Mouse (Mus musculus): ENCODE measurements around the gene Dnajb1. TPM values are rescaled to one million over a fixed set of nuclear protein-coding genes. Genes with fewer than 3 reads are reported as not detected.

Gene Dnajb1
- total and polyA plus RNA-seq, 2 experiments from 2014 or later = 41.2 to 65.1 TPM

GRCm38 (mm10) chr8:83587644-83588043 lies 20.3 kb upstream of the Dnajb1 start:
- DNase-seq = no peak
- Histone ChIP-seq H3K36me3 (ENCODE audit: insufficient read depth) (peaks cover 6% of the 10 kb centered on the region), H3K27me3 (ENCODE audit: insufficient read depth, low read length) (no peaks in the 10 kb centered on the region), H3K4me3 (ENCODE audit: low read depth, low read length) (no peak overlapping the region), H3K27ac (ENCODE audit: low read depth, low read length) (no peak overlapping the region), H3K9me3 (ENCODE audit: low read length) (no peaks in the 10 kb centered on the region), H3K4me2 (ENCODE audit: low read depth) (no peak overlapping the region), H3K4me1 (ENCODE audit: insufficient read depth) (peaks cover 9% of the 10 kb centered on the region), H3K9ac (no peak overlapping the region)
- no peak for ATAC-seq
- WGBS = 90% methylated on average over 6 of the region's 6 CpGs
- TF ChIP-seq CTCF (IDR thresholded peaks at IDR 0.05; ENCODE audit: low read depth) = no peak

DNA sequence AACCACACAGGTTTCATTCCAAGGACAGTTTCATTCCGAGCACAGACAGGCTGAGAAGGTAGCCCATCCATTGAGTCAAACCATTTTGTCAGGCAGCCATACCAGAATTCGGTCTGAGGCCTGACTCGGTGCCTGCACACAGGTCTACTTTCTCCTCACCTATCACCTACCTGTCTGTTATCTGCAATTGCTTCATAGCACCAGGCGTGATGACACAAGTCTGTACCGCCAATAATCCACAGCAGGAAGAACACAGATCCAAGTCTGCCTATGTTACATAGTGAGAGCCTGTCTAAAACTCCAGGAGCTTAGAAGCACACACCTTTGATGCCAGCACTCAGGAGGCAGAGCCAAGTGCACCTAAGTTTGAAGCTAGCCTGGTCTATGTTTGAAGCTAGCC lies 19.1 kb upstream of the Dnajb1 start:
- H3K9me3 ChIP-seq (ENCODE audit: low read length) = no peaks in the 10 kb centered on the region
- TF ChIP-seq CTCF (IDR thresholded peaks at IDR 0.05; ENCODE audit: low read depth) = no peak
- WGBS = 97% methylated on average over 5 of the region's 5 CpGs
- H3K36me3 ChIP-seq (ENCODE audit: insufficient read depth) = peaks cover 3% of the 10 kb centered on the region; the same call in 1 of the 2 replicates
- DNase-seq (no peak), ATAC-seq (no peak)
- no peak overlapping the region for H3K4me3 ChIP-seq (ENCODE audit: low read depth, low read length)
- no peak overlapping the region for H3K4me2 ChIP-seq (ENCODE audit: low read depth)
- H3K4me1 ChIP-seq (ENCODE audit: insufficient read depth) = peaks cover 14% of the 10 kb centered on the region
- no peak overlapping the region for H3K27ac ChIP-seq (ENCODE audit: low read depth, low read length)
- H3K9ac ChIP-seq = no peak overlapping the region
- no peaks in the 10 kb centered on the region for H3K27me3 ChIP-seq (ENCODE audit: insufficient read depth, low read length)

- no peak for ATAC-seq
- Histone ChIP-seq H3K9ac (no peak overlapping the region), H3K27me3 (ENCODE audit: insufficient read depth, low read length) (no peaks in the 10 kb centered on the region), H3K4me3 (ENCODE audit: low read depth, low read length) (no peak overlapping the region), H3K36me3 (ENCODE audit: insufficient read depth) (peaks cover 3% of the 10 kb centered on the region; the same call in 1 of the 2 replicates), H3K4me1 (ENCODE audit: insufficient read depth) (peaks cover 14% of the 10 kb centered on the region), H3K27ac (ENCODE audit: low read depth, low read length) (no peak overlapping the region), H3K4me2 (ENCODE audit: low read depth) (0 out of 2 replicates have a peak overlapping the region, but pooled peaks have one; percentile 15), H3K9me3 (ENCODE audit: low read length) (no peaks in the 10 kb centered on the region)
- DNase-seq = no peak
- peak; percentile 42 for TF ChIP-seq CTCF (IDR thresholded peaks at IDR 0.05; ENCODE audit: low read depth)
- WGBS = 82% methylated on average over 7 of the region's 7 CpGs
These were observed 17.4 kb upstream of the Dnajb1 start for GRCm38 (mm10) chr8:83590488-83591023.

- Histone ChIP-seq H3K9me3 (ENCODE audit: low read length) (no peaks in the 10 kb centered on the region), H3K27ac (ENCODE audit: low read depth, low read length) (no peak overlapping the region), H3K9ac (peak overlapping the region; percentile 71), H3K27me3 (ENCODE audit: insufficient read depth, low read length) (no peaks in the 10 kb centered on the region), H3K4me1 (ENCODE audit: insufficient read depth) (peaks cover 14% of the 10 kb centered on the region), H3K4me2 (ENCODE audit: low read depth) (peak overlapping the region; percentile 68), H3K4me3 (ENCODE audit: low read depth, low read length) (peak overlapping the region; percentile 63), H3K36me3 (ENCODE audit: insufficient read depth) (peaks cover 3% of the 10 kb centered on the region; the same call in 1 of the 2 replicates)
- ATAC-seq (no peak), DNase-seq (no peak)
- no peak for TF ChIP-seq CTCF (IDR thresholded peaks at IDR 0.05; ENCODE audit: low read depth)
- 43% methylated on average over 3 of the region's 3 CpGs for WGBS
These were observed 15.3 kb upstream of the Dnajb1 start for GRCm38 (mm10) chr8:83592682-83593081.

- Histone ChIP-seq H3K9me3 (ENCODE audit: low read length) (no peaks in the 10 kb centered on the region), H3K27me3 (ENCODE audit: insufficient read depth, low read length) (no peaks in the 10 kb centered on the region), H3K9ac (peak overlapping the region; percentile 71), H3K4me2 (ENCODE audit: low read depth) (peak overlapping the region; percentile 68), H3K27ac (ENCODE audit: low read depth, low read length) (peak overlapping the region; percentile 92), H3K36me3 (ENCODE audit: insufficient read depth) (no peaks in the 10 kb centered on the region; the same call in 1 of the 2 replicates), H3K4me3 (ENCODE audit: low read depth, low read length) (peak overlapping the region; percentile 63), H3K4me1 (ENCODE audit: insufficient read depth) (peaks cover 14% of the 10 kb centered on the region)
- no peak for TF ChIP-seq CTCF (IDR thresholded peaks at IDR 0.05; ENCODE audit: low read depth)
- 4% methylated on average over 22 of the region's 22 CpGs for WGBS
- ATAC-seq (no peak), DNase-seq (no peak)
These were observed 14.4 kb upstream of the Dnajb1 start for GRCm38 (mm10) chr8:83593325-83594166.

GRCm38 (mm10) chr8:83594167-83595049 lies 13.6 kb upstream of the Dnajb1 start:
- peak overlapping the region; percentile 68 for H3K4me2 ChIP-seq (ENCODE audit: low read depth)
- H3K27me3 ChIP-seq (ENCODE audit: insufficient read depth, low read length) = no peaks in the 10 kb centered on the region
- no peak; the same call in 1 of the 2 replicates for TF ChIP-seq CTCF (IDR thresholded peaks at IDR 0.05; ENCODE audit: low read depth)
- peak overlapping the region; percentile 71 for H3K9ac ChIP-seq
- peaks cover 14% of the 10 kb centered on the region for H3K4me1 ChIP-seq (ENCODE audit: insufficient read depth)
- no peaks in the 10 kb centered on the region for H3K9me3 ChIP-seq (ENCODE audit: low read length)
- H3K36me3 ChIP-seq (ENCODE audit: insufficient read depth) = no peaks in the 10 kb centered on the region; the same call in 1 of the 2 replicates
- under 1% methylated on average over 43 of the region's 43 CpGs for WGBS
- H3K4me3 ChIP-seq (ENCODE audit: low read depth, low read length) = peak overlapping the region; percentile 63
- ATAC-seq (peak; percentile 98), DNase-seq (peak; percentile 99)
- H3K27ac ChIP-seq (ENCODE audit: low read depth, low read length) = peak overlapping the region; percentile 92

Data from forebrain, postnatal 0 days (tissue).